Mouse (Mus musculus): ENCODE results near the gene Mical2. TPM values are rescaled to one million over a fixed set of nuclear protein-coding genes. Genes with fewer than 3 reads are reported as not detected.

The Mical2 gene
- polyA plus RNA-seq, 1 experiment from 2014 or later, result 156 TPM

DNA sequence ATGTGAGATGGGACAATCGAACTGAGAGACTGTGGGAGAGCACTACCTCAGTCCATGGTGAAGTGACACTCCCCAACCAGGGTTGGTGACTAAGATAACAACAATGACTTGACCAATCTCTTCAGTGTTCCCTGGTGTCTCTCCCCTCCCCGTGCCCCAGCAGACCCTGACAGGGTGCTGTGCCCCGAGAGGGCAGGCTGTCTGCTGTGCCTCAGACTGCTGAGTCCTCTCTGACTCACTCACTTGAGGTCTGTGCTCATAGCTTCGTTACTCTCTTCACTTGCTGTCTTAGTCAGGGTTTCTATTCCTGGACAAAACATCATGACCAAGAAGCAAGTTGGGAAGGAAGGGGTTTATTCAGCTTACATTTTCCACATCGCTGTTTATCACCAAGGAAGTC lies 106.8 kb downstream of the Mical2 start:
- ATAC-seq (ENCODE audit: insufficient number of reproducible peaks, low FRiP score), result no peak
- WGBS, result 46% methylated on average over 5 of the region's 5 CpGs
- Histone ChIP-seq H3K4me2 (no peak overlapping the region), H3K27me3 (replicated peaks) (no peaks in the 10 kb centered on the region), H3K9me3 (replicated peaks) (no peaks in the 10 kb centered on the region), H3K36me3 (peaks cover 98% of the 10 kb centered on the region), H3K4me3 (no peak overlapping the region), H3K4me1 (replicated peaks) (peaks cover 39% of the 10 kb centered on the region), H3K27ac (ENCODE audit: poor library complexity, severe bottlenecking) (no peak overlapping the region), H3K9ac (no peak overlapping the region)

DNA sequence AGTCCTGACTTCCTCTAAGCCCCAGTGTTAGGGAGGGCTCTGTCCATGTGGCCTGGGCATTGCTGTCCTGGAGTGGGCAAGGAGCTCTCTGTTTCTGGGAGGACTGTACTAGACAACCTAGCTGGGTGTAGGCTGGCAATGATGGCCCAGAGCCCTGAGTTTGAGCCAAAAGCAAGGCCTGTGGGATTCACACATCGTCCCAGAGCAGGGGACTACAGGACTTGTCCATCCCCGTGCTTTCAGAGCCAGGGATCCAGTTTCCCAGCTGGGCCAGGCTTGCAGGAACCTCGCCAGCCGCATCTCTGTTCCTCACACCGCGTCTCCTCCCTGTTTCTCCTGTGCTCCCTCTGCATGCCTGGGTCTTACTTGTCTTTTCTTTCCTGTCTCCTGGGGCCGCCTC lies 107.7 kb downstream of the Mical2 start:
- peaks cover 98% of the 10 kb centered on the region for H3K36me3 ChIP-seq
- peaks cover 44% of the 10 kb centered on the region for H3K4me1 ChIP-seq (replicated peaks)
- WGBS, result 82% methylated on average over 7 of the region's 7 CpGs

DNA sequence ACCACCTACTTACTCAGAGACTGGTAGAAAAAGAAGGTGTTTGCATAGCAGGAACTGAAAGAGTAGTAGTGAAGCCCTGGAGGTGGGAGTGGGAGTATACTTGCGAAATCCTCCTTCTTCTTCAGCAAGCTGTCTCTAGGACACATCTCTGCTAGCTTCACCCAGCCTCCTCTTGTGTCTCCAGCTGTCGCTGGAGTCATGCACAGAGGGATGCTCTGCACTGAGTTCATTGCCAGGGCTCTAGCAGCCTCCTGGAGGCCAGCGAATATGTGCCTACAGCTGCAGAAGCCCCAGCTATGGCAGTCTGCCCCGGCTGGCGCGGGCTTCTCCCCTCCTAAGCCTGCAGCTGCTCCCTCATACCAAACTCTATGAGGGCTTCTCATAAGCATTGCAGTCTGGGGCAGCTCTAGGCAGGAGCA lies 110.6 kb downstream of the Mical2 start:
- Histone ChIP-seq H3K9me3 (replicated peaks) (no peaks in the 10 kb centered on the region), H3K36me3 (peaks cover 98% of the 10 kb centered on the region), H3K27ac (ENCODE audit: poor library complexity, severe bottlenecking) (peak overlapping the region; percentile 33; the same call in 1 of the 2 replicates), H3K4me3 (no peak overlapping the region), H3K4me2 (no peak overlapping the region), H3K9ac (no peak overlapping the region), H3K27me3 (replicated peaks) (no peaks in the 10 kb centered on the region), H3K4me1 (replicated peaks) (peaks cover 47% of the 10 kb centered on the region)
- no peak for ATAC-seq (ENCODE audit: insufficient number of reproducible peaks, low FRiP score)
- 71% methylated on average over 6 of the region's 6 CpGs for WGBS

More for the DNA sequence above, 107.7 kb downstream of the Mical2 start:
- Histone ChIP-seq H3K9me3 (replicated peaks) (no peaks in the 10 kb centered on the region), H3K27ac (ENCODE audit: poor library complexity, severe bottlenecking) (peak overlapping the region; percentile 14; the same call in 1 of the 2 replicates), H3K27me3 (replicated peaks) (no peaks in the 10 kb centered on the region), H3K4me3 (no peak overlapping the region), H3K4me2 (no peak overlapping the region), H3K9ac (no peak overlapping the region)
- ATAC-seq (ENCODE audit: insufficient number of reproducible peaks, low FRiP score), result no peak

DNA sequence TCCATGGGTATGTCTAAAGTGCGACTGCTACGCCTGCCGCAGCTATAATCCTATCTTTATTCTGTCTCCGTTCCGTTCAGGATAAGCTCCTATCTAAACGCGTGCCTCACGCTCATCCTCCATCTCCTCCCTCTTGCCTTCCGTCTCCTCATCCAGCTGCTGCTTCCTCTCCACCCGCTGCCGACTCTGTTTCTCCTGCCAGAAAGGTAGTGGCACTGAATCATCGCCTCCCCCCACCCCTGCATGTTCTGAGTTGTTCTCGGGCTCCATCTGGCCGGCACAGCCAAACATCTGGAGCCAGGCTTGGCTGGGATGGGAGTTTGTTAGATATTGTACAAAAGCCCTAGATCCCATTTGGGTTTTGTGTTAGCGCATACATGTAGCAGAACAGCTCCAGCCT lies 111.1 kb downstream of the Mical2 start:
- Histone ChIP-seq H3K27me3 (replicated peaks) (no peaks in the 10 kb centered on the region), H3K27ac (ENCODE audit: poor library complexity, severe bottlenecking) (peak overlapping the region; percentile 33; the same call in 1 of the 2 replicates), H3K4me2 (no peak overlapping the region), H3K4me1 (replicated peaks) (peaks cover 41% of the 10 kb centered on the region), H3K4me3 (no peak overlapping the region), H3K9me3 (replicated peaks) (no peaks in the 10 kb centered on the region), H3K36me3 (peaks cover 98% of the 10 kb centered on the region), H3K9ac (no peak overlapping the region)
- 66% methylated on average over 15 of the region's 15 CpGs for WGBS
- ATAC-seq (ENCODE audit: insufficient number of reproducible peaks, low FRiP score), result no peak

DNA sequence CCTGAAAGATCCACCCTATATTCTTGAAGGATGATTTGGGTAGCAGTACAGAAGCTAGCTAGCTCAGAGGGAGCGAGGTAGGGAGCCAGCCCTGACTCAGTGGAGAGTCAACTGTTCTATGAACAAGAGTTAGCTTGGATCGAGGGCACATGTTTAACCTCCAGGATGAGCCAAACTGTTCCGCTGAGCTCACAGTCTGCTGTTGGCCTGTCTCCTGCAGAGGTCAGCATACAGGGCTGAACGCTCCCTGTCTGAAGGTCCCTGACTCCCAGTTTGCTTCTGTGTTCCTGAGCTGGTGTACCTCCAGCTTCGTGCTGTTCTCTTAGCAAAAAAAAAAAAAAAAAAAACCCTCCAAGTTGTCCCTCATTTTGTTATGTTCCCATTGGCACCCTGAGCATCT lies 112.1 kb downstream of the Mical2 start:
- H3K4me2 ChIP-seq, result no peak overlapping the region
- ATAC-seq (ENCODE audit: insufficient number of reproducible peaks, low FRiP score), result no peak
- H3K27ac ChIP-seq (ENCODE audit: poor library complexity, severe bottlenecking), result 0 out of 2 replicates have a peak overlapping the region, but pooled peaks have one; percentile 22
- no peaks in the 10 kb centered on the region for H3K9me3 ChIP-seq (replicated peaks)
- H3K9ac ChIP-seq, result no peak overlapping the region
- H3K36me3 ChIP-seq, result peaks cover 96% of the 10 kb centered on the region
- no peak overlapping the region for H3K4me3 ChIP-seq
- WGBS, result 79% methylated on average over 5 of the region's 5 CpGs
- H3K27me3 ChIP-seq (replicated peaks), result no peaks in the 10 kb centered on the region
- H3K4me1 ChIP-seq (replicated peaks), result peaks cover 34% of the 10 kb centered on the region

DNA sequence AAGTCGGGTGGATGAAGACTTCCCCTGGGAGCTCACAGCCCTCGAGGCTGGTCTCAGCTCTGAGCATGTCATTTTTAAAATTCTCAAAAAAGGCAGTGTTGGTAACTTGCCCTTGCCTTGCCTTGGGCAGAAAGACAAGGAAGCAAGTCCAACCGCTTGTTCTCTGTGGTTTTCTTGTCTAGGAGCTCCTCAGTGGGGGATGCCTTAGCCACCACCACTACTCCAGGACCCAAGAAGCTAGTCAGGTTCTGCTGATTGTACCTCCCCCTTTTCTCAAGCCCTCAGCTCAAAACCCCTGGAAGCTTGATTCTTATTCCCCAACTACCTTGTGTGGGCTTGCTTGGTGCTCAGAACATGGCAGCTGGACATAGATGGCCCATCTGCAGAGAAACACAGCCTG lies 115.4 kb downstream of the Mical2 start:
- Histone ChIP-seq H3K4me3 (no peak overlapping the region), H3K36me3 (peaks cover 96% of the 10 kb centered on the region), H3K9ac (no peak overlapping the region), H3K4me2 (no peak overlapping the region), H3K4me1 (replicated peaks) (peaks cover 26% of the 10 kb centered on the region), H3K27me3 (replicated peaks) (no peaks in the 10 kb centered on the region), H3K9me3 (replicated peaks) (no peaks in the 10 kb centered on the region), H3K27ac (ENCODE audit: poor library complexity, severe bottlenecking) (no peak overlapping the region)
- no peak for ATAC-seq (ENCODE audit: insufficient number of reproducible peaks, low FRiP score)
- WGBS, result 62% methylated on average over 3 of the region's 3 CpGs

DNA sequence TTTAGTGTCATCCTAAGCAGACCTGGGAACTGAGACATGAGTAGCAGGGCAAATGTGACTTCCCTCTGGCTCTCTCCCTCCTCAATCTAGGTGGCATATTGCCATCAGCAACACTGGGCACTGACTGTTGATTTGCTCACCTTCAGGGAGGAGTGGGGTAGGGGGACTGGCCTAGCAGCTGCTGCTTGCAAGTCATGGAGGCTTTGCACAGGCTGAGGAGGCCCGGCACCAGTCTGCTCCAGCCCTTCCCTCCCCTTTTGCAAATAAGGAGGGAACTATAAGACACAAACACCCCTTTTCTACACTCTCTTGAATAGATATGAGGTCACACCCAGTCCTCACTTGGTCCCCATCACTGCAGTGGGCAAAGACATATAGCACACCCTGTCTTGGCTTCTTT lies 120.0 kb downstream of the Mical2 start:
- Histone ChIP-seq H3K27ac (ENCODE audit: poor library complexity, severe bottlenecking) (no peak overlapping the region), H3K9ac (no peak overlapping the region), H3K4me3 (no peak overlapping the region), H3K4me1 (replicated peaks) (peaks cover under 1% of the 10 kb centered on the region; the same call in 1 of the 2 replicates), H3K9me3 (replicated peaks) (no peaks in the 10 kb centered on the region), H3K27me3 (replicated peaks) (no peaks in the 10 kb centered on the region), H3K36me3 (peaks cover 94% of the 10 kb centered on the region), H3K4me2 (no peak overlapping the region)
- WGBS, result 85% methylated on average over 1 of the region's 1 CpGs
- no peak for ATAC-seq (ENCODE audit: insufficient number of reproducible peaks, low FRiP score)

DNA sequence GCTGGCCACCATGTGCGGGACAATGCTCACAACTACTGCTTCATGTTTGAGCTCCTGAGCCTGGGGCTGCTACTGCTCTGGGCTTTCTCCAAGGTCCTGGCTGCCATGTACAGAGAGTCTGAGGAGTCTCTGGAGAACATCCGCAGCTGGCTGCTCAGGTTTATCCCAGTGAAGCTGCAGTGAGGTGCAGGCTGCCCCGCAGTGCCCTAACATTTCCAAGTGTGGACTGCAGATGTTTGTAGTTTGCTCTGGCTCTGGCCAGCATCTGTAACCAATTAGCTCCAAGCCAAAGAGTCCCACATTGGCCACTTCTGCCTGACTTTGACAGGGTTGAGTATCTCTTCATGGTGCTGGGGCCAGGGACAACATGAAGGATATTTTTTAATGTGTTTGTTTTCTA lies 125.9 kb downstream of the Mical2 start:
- no peak for ATAC-seq (ENCODE audit: insufficient number of reproducible peaks, low FRiP score)
- WGBS, result 77% methylated on average over 3 of the region's 3 CpGs

DNA sequence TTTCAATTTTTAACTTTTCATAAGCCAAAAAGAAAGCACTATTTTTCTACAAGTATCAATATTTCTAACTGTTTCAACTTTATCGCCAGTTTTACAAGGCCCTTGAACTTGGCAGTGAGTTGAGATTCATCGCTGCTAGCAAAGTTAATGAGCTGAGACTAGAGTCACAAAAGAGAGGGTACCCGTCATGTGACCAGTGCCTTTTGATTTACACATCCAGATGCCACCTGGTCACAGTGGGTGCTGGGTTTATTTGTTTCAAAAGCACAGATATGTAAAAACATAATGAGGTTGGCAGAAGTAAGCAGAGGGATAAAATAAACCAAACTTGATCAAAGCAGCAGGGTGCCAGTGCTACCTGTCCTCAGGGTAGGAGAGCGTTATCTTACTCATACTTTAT lies 126.3 kb downstream of the Mical2 start:
- no peaks in the 10 kb centered on the region for H3K9me3 ChIP-seq (replicated peaks)
- no peak overlapping the region for H3K4me2 ChIP-seq
- H3K9ac ChIP-seq, result no peak overlapping the region
- ATAC-seq (ENCODE audit: insufficient number of reproducible peaks, low FRiP score), result no peak
- H3K4me3 ChIP-seq, result no peak overlapping the region
- H3K27ac ChIP-seq (ENCODE audit: poor library complexity, severe bottlenecking), result 0 out of 2 replicates have a peak overlapping the region, but pooled peaks have one; percentile 75
- H3K27me3 ChIP-seq (replicated peaks), result no peaks in the 10 kb centered on the region
- 85% methylated on average over 4 of the region's 4 CpGs for WGBS
- peaks cover 86% of the 10 kb centered on the region for H3K36me3 ChIP-seq
- peaks cover 47% of the 10 kb centered on the region for H3K4me1 ChIP-seq (replicated peaks)

More for the DNA sequence above, 125.9 kb downstream of the Mical2 start:
- H3K4me1 ChIP-seq (replicated peaks), result peaks cover 47% of the 10 kb centered on the region
- no peaks in the 10 kb centered on the region for H3K27me3 ChIP-seq (replicated peaks)
- H3K9me3 ChIP-seq (replicated peaks), result no peaks in the 10 kb centered on the region
- H3K9ac ChIP-seq, result no peak overlapping the region
- no peak overlapping the region for H3K4me2 ChIP-seq
- H3K27ac ChIP-seq (ENCODE audit: poor library complexity, severe bottlenecking), result no peak overlapping the region
- H3K4me3 ChIP-seq, result no peak overlapping the region
- H3K36me3 ChIP-seq, result peaks cover 87% of the 10 kb centered on the region

DNA sequence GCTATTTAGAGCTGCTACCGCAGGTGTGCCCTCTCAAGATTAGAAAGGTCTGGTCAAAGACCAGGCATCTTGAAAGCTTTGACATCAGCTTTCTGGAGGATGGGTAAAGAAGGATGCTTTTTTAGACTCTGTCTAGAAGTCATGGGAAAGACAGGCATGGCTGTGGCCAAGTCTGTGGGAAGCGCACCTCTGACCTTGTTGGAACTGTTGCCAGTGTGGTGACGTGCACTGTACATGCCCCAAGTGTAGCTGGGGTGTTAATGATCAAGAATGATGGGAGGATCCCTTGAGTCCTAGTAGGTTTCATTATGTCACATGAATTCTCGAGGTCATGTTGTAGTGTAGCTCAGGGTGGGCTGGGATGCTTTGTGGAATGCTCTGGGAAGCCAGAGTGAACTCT lies 127.4 kb downstream of the Mical2 start:
- Histone ChIP-seq H3K4me2 (no peak overlapping the region), H3K36me3 (peaks cover 82% of the 10 kb centered on the region), H3K27me3 (replicated peaks) (no peaks in the 10 kb centered on the region), H3K4me3 (no peak overlapping the region), H3K9ac (no peak overlapping the region), H3K4me1 (replicated peaks) (peaks cover 51% of the 10 kb centered on the region), H3K9me3 (replicated peaks) (no peaks in the 10 kb centered on the region), H3K27ac (ENCODE audit: poor library complexity, severe bottlenecking) (peak overlapping the region; percentile 75)
- 69% methylated on average over 4 of the region's 4 CpGs for WGBS
- no peak for ATAC-seq (ENCODE audit: insufficient number of reproducible peaks, low FRiP score)

DNA sequence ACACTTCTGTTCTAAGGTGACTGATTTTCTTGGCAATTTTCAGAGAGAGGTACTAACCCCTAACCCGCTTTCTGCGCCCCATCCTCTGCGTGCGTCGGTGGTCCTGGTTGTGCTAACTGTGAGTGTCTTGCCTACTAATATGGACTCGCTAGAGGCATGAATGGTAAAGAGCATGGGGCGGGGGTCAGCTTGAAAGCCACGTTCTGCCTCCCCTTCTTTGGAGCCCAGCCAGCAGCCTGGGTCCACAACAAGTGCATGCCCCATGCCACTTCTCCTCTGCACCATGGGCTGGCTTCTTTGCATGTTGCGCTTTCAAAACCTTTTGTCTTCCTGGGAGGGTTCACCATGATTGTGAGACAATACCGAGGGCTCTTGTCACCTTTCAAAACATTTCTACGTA lies 128.3 kb downstream of the Mical2 start:
- H3K9ac ChIP-seq, result no peak overlapping the region
- ATAC-seq (ENCODE audit: insufficient number of reproducible peaks, low FRiP score), result no peak
- peaks cover 60% of the 10 kb centered on the region for H3K4me1 ChIP-seq (replicated peaks)
- no peaks in the 10 kb centered on the region for H3K27me3 ChIP-seq (replicated peaks)
- no peaks in the 10 kb centered on the region for H3K9me3 ChIP-seq (replicated peaks)
- H3K4me2 ChIP-seq, result no peak overlapping the region
- H3K4me3 ChIP-seq, result no peak overlapping the region
- peaks cover 83% of the 10 kb centered on the region for H3K36me3 ChIP-seq
- 82% methylated on average over 11 of the region's 11 CpGs for WGBS
- peak overlapping the region; percentile 75 for H3K27ac ChIP-seq (ENCODE audit: poor library complexity, severe bottlenecking)

DNA sequence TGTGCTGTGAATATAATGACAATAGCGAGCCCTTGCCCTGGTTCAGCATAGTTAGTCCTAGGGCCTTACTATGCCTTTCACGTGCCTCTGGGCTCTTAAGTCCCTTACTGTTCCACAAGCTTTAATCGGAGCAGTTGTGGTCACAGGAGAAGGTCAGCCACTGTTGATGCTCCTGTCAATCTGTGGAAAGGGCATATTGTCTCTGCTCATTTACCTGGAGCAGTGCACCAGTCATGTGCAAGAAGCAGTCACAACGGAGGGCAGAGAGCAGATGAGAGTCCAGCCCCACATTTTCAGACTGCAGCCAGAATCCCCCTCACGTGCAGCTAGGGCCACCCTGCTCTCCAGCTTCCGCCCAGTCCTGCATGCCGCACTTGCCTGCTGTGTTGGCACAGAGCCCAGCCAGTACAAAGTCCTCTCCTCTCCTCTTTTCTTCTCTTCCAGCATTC lies 128.9 kb downstream of the Mical2 start:
- no peaks in the 10 kb centered on the region for H3K9me3 ChIP-seq (replicated peaks)

More for the DNA sequence above, 128.9 kb downstream of the Mical2 start:
- Histone ChIP-seq H3K27ac (ENCODE audit: poor library complexity, severe bottlenecking) (peak overlapping the region; percentile 75), H3K9ac (0 out of 2 replicates have a peak overlapping the region, but pooled peaks have one; percentile 10), H3K4me1 (replicated peaks) (peaks cover 66% of the 10 kb centered on the region), H3K4me2 (no peak overlapping the region), H3K4me3 (no peak overlapping the region), H3K27me3 (replicated peaks) (no peaks in the 10 kb centered on the region), H3K36me3 (peaks cover 77% of the 10 kb centered on the region)
- WGBS, result 31% methylated on average over 7 of the region's 7 CpGs
- peak; percentile 77 for ATAC-seq (ENCODE audit: insufficient number of reproducible peaks, low FRiP score)
